Mouse (Mus musculus) cortical plate, adult 2 months (tissue): Measurements from ENCODE around the gene Unc93b1.

Experiments used
- CTCF ChIP-seq: fragments of 200-500 bp; IDR thresholded peaks from 2 replicates; pipeline ENCODE4 v1.5.1; 2011; ENCODE audit warnings: mild to moderate bottlenecking, control low read depth, low read length; ENCODE audit not compliant: insufficient read depth; ENCODE audit errors: extremely low read depth
- POLR2A ChIP-seq: fragments of 200-500 bp; IDR thresholded peaks from 2 replicates; pipeline ENCODE4 v1.6.1; 2011; ENCODE audit warnings: mild to moderate bottlenecking, low read length, control low read depth; ENCODE audit not compliant: insufficient read depth; ENCODE audit errors: extremely low read depth

DNA sequence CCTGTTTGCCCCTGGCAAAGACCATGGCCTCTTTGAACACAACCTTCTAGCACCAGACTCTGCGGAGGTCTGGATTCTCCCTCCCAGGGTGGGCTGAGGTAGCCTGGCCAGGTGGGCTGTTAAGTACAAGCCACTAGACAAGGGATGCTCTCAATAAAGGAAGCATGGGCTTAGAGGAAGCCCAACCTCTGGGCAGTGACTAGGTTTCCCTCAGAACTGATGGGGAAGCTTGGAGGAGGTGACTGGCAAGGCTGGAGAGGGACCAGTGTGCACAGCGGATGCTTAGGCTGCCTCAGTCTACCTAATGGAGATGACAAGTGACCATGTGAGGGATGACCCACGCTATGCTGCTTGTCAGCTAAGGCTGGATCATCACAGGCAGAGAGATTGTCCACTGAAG is 57.0 kb downstream of the Unc93b1 start:
- TF ChIP-seq CTCF (no peak), POLR2A (no peak)
